Mouse (Mus musculus): ENCODE results near the gene Mettl8. TPM values are rescaled to one million over a fixed set of nuclear protein-coding genes. Genes with fewer than 3 reads are reported as not detected.

The Mettl8 gene
- total RNA-seq, 2 experiments from 2014 or later = 11.0 to 13.3 TPM

DNA sequence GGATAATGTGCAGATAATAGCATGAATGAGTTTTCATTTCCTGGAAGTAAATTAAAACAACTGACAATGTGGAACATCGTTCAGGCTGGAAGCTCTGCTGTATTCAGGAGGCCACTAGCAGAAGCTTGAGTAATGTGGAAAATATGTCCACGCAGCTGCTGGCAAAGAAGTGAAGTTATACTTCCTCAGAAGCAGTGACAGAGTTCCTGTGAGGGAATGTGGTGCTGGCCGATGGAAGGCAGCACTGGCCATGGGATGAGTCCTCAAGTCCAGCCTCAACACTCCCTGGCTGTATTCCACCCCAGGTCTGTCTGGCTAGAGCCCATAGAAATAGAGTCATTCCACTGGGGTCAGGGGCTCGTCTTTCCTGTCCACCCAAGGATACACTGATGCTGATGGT lies 65.2 kb downstream of the Mettl8 start:
- DNase-seq (ENCODE audit: low spot score in 2 of 2) = no peak

DNA sequence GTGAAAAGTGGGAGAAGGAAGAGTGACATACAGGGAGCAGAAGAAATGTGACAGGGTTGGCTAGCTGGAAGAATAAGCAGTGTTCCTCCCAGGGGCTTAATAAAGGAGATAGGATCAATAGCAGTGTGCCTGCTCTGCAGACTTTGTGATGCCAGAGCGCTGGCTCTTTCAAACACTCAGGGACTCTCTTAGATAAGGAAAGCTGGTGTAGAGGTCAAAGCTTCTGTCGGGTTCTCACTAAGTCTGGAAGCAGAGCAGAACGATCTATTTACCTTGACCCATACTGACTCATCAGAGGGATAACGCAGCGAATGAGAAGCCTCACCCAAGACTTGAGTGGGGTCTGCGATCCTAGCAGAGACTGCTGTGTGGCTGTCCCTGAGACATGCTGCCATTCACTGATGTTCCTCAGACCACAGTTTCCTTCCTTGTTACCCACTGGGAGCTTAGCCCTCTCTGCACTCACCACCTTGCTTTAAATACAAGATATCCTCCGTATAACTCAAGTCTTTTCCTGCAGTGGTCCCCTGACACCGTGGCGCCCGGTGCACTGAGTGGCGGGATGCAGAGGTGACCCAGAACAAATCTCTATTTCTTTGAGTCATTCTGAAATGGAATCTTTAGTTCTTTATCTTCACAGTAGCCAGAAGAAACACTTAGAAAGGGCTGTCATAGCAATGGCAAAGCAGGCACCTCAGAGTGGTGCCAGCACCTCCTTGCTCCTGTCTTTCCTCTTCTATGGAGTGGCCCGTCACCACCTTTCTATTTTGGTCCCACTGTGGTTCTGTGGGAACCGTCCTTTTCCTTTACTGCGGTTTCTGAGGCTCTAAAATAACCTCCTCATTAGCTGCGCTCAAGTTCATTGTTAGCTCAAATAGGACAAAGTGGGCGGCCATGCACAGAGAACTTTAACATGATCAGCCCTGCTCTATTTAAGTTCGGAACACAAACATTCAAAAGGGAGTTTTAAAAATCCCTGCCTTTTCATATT lies 65.9 kb downstream of the Mettl8 start:
- no peak for DNase-seq (ENCODE audit: low spot score in 2 of 2)

DNA sequence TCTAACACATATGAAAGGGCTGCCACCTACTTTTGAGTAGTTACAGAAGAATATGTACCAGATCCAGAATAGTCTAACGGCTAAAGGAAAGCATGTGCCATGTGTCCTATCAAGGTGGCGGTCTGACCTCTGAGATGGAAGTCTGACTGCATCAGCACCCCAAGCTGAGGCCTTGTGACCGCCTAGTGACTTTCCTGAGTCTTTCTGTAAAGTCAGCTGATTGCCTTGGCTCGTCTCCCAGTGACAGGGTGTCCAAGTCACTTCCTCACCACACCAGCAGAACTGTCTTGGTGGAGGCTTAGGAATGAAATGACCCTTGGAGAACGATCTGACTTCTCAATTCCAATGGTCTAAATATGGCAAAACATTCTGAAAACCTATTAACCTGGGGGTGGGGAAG lies 77.1 kb downstream of the Mettl8 start:
- peak in 1 of 2 experiments; percentile 29 for DNase-seq (ENCODE audit: low spot score in 2 of 2)

DNA sequence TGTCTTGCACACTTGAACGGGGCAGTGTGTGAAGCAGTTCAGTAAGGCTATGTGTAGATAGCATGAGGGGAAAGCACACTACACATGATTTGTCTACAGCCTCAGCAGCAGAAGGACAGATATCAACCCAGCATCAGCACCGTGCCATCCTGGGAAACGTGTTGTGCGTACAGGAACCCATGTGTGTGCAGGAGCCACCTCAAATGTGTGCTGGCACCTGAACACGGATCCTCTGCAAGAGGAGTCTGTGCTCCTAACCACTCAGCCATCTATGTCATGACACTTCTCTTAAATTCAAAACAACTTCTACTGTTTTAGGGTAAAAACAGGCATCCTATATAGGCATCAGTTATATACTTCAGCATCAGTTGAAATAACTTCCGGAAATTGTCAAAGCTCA lies 80.6 kb downstream of the Mettl8 start:
- no peak for DNase-seq (ENCODE audit: low spot score in 2 of 2)

DNA sequence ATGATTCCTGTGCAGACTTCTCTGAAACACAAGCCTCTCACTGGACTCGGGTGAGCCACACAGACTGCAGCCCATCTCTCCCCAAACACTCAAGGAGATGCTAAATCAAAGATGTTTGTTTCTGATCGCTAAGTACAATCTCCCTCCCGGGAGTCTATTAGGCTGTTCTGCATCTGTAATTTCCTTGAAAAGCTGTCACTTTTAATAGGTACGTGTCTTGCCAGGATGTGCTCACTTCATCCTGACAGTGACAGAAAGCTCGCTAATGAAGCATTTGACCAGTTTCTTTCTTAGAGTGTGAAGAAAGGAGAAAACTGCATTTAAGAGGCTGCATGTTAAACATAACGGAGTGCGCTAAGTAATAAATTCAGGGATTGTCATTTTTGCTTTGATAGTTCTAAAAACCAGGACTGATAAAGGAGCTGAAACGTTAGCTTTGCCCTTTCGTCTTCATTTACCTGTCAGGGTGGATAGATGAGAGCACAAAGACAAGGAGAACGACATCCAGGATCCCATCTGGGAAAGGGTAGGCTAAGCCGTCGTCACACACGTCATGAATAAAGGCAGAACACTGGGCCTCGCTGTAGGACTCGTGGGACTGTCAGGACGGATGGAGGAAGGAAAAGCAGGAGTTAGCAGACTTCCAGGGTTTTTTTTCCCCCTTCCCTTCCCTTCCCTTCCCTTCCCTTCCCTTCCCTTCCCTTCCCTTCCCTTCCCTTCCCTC lies 82.4 kb downstream of the Mettl8 start:
- DNase-seq (ENCODE audit: low spot score in 2 of 2) = no peak

DNA sequence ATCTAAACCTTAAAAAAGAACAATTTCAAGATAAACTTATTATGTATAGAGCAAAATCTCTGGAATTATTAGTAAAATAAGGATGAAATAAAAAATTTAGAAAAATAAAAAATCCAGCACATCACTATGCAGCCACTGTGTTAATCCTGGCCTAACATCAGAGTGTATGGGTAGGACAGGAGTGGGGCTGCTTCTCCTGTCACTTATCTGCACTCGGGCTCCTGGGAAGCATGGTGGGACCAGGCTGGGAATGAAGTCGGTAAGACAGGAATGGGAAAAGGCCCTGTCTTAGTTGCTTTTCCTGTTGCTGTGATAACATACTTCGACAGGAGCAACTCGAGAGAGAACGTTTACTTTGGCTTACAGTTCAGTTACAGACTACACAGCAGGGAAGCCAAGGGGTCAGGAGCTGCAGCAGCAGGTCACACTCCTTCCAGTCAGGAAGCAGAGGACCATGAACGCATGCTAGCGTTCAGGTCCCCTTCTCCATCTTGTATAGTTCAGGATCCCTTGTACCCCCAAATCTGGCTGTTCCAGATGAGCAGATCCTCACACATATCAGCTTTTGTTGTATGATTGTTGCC lies 85.1 kb downstream of the Mettl8 start:
- no peak for DNase-seq (ENCODE audit: low spot score in 2 of 2)

DNA sequence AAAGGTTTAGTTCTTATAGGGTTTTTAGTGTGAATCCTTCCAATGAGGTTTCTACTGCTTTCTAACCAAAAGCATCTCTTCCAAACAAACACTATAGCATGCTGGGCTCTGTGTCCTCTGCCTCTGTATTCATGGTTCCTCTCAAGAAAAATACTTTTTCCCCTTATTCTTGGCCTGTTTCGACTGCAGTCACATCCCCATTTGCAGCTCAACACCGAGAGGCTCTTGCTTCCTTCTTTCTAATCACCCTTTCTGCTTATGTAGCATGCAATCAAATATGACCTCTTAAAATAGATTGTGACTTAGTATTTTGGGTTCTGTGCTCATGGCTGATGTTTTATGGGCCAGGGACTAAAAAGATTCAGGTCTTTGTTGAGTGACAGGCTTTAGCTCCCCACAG lies 87.1 kb downstream of the Mettl8 start:
- no peak for DNase-seq (ENCODE audit: low spot score in 2 of 2)

DNA sequence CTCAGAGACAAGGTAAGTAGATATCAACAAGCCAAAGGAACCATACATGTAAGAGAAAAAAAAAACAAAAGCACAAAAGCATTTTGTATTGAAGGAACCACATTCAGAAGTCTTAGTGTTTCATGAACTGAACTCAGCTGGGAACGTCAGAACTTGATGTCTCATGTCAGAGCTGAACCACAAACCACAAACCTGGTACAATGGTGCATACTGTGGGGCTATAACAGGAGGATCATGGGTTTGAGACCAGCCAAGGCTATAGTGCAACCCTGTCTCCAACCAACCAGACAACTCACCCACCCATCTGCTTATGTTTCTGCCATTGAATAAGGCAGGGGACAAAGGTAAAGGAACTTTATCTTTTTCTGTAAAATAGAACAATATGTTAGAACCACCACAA lies 88.2 kb downstream of the Mettl8 start:
- DNase-seq (ENCODE audit: low spot score in 2 of 2) = no peak

DNA sequence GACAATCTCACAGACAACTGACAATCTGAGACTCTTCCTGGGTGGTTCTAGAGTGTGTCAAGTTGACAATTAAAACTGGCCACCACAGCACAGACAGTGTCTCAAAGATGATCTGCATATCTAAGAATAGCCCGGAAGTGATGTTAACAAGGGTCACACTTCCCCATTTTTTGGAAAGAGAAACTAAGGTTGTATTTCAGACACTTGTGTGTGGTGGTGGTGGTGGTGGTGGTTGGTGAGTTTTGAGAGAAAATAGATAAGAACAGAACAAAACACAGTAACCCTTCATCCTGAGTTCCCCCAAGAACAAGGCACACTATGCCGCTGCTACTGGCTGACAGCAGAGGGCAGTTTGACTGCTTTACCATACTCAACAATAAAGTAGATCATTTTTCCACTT lies 90.6 kb downstream of the Mettl8 start:
- no peak for DNase-seq (ENCODE audit: low spot score in 2 of 2)

DNA sequence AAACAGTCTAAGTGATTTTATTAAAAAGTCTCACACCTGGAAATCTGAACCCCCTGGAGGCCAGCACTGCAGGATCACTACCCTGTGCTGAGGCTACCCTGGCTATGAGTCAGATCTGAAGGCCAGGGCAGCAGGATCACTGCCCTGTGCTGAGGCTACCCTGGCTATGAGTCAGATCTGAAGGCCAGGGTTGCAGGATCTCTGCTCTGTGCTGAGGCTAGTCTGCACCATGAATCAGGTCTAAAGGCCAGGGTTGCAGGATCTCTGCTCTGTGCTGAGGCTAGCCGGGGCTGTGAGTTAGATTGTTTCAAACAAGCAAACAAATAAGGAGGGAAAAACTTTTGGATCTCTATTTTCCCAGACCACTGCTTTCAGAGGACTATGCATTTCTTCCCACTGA lies 92.5 kb downstream of the Mettl8 start:
- peak in 1 of 2 experiments; percentile 24 for DNase-seq (ENCODE audit: low spot score in 2 of 2)

DNA sequence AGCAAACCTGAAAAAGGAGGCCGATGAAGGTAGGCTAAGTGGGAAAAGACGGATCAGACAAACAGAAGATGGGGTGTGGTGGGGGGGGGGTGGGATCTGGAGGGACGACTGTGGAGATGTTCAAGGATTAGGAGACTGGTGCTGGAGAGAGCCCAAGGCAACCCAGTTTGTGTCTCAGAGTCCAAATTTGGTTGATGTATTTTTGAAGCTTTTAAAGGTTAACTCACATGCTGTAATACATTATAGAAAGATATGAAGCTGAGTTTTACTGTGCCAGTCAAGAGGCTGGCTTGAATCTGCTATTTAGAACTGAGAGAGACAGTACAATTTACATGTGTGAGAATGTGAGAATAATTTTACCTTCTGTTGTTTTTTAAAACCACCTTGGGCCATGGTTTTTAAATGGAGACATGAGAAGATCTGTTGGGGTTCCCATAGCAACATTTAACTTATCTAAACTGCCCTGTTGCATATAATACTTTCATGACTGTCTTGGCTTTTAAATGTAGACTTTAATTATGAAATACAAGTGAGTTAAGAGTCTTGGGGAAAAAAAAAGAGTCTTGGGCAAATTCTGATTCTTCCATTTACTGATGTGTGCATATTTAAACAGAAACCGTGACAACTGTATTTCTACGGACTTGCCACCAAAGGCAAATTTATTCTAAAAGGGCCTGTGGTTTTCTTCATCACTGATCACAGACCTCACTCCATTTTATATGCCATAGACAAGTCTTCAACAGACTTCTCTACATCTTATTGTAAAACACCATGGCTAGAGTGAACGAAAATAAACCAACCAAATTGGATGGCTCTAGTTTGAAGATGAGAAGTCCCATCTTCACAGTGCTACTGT lies 94.1 kb downstream of the Mettl8 start:
- no peak for DNase-seq (ENCODE audit: low spot score in 2 of 2)

DNA sequence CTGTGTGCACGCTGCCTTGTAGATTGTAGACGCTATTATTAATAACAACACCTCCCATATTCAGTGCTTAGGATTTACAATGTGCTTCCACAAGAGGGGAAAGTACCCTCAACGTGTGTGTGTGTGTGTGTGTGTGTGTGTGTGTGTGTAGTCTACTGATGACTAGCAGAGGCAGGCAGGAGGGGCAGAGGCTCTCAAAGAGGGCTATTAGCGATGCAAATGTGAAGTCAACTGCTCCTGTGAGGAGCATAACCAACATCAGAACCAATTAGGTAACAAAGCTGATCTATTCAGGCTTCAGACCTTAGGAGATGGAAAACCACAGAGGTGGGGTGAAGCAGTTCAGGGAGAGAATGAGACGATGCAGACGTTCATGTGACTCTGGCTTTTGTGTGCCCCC lies 95.3 kb downstream of the Mettl8 start:
- no peak for DNase-seq (ENCODE audit: low spot score in 2 of 2)

DNA sequence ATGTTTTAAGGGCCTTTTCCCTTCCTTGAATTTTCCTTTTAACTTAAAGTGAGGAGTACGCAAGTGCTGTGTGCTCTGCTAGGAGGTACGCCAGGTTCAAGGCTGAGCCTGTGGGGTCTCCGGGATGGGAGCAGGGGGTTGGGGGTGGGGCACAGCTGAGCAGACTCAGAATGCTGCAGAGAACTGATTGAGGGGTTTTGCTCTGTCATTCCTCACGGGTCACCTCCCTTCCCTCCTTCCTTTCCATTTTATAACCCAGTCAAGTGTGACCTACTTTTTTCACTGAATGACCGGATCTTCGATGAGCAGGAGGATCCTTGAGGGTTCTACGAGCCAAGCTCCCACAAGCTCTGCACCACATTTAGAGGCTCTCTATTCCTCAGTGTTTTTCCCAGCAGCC lies 96.0 kb downstream of the Mettl8 start:
- no peak for DNase-seq (ENCODE audit: low spot score in 2 of 2)

DNA sequence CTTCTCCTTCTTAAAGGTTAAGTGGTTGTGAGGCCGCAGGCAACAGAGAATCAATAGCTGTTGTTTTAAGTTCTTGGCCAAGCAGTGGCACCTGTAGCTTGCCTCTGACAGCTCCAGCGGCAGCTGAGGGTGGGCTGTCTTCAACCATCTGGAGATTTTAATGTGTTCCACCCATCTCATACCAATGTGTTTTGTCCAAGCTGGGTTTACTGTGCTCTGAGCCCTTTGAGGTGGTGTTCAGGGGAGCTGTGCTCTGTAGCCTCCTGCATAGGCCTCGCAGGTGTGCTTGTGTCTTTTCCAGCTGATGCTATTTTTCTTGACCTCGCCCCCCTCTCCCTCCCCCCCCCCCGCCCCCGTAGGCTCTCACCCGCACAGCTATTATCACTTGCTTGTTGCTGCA lies 96.8 kb downstream of the Mettl8 start:
- no peak for DNase-seq (ENCODE audit: low spot score in 2 of 2)

DNA sequence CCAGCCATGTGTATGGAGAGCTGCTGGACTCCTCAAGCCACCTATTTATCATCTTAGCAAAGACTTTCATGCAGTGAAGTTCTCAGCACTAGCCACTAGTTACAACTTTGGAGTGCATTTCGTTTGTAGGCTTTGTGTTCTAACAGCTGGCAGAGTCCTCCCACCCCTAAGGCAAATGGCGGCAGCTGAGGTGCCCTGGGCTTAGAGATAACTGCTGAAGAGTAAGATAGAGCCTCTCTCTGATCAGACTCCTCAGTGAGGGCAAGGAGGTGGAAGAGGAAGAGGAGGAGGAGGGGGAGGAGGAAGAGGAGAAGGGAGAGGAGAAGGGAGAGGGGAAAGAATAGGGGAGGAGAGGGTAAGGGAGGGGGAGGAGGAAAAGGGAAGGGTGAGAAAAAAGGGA lies 101.8 kb downstream of the Mettl8 start:
- DNase-seq (ENCODE audit: low spot score in 2 of 2) = no peak

DNA sequence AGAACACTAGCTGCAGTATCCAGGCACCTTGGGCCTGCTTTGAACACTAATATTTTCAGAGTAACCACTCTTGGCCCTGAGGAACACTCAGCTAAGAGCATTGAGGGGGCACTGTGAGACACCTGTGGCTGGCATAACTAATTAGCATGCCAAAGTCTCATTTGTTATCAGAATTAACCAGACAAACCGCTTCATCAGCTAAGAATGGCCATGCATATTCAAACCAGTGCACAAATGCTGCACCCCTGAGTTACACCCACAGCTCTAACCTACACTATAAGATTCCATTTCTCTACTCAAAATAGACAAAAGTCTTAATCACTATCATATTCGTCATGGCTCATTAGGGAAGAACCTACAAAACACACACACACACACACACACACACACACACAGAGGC lies 103.4 kb downstream of the Mettl8 start:
- DNase-seq (ENCODE audit: low spot score in 2 of 2) = no peak

DNA sequence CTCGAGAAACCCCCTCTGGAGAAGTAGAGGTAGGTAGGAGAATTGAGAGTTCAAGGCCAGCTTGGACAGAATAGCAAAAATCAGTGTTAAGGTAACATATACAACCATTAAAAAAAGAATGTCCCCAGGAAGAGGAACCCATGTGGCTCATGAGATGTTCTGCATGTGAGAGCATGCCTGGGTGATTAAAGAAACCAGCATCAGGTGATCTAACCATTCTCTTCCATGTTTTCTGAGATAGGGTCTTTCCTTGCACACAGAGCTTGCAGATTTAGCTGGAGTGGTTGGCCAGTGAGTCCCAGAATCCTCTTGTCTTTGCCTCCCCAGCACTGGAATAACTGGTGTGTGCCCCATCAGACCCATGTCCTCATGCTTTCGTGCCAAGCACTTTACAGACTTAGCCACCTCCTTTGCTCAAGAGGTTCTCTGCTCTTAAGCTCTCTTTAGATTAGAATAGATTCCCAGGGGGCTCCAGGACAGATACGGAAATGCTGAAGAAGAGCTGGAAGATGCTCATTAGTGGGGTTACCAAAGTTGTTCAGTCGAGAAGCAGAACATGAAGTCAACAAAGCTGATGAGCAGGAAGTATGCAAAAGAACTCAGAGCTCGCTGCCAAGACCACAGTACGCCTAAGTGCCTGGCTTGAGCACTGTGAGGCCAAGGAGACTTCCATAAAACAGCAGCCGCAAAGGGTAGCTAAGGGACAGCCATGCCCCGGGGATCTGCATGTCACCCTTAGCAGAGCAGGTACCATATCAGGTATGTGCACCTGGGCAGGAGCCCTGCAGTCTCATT lies 110.7 kb downstream of the Mettl8 start:
- no peak for DNase-seq (ENCODE audit: low spot score in 2 of 2)

DNA sequence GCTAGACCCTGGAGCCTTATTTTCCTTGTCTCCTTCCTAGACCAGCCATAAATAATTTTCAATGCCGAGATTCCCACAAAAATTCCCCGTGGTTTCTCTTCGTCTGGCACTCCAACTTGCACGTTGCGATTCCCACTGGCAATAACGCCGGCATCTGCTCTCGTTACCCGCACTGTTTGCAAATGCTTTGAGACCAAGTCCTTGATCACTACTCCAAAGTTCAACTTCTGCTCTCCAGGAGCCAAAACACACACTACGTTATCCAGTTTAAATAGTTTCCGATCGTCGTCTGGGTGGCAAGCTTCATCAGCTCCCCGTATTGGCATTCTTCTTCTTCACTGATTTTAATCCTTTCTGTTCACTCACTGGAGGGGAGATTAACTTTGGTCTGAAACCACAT lies 114.6 kb downstream of the Mettl8 start:
- no peak for DNase-seq (ENCODE audit: low spot score in 2 of 2)

DNA sequence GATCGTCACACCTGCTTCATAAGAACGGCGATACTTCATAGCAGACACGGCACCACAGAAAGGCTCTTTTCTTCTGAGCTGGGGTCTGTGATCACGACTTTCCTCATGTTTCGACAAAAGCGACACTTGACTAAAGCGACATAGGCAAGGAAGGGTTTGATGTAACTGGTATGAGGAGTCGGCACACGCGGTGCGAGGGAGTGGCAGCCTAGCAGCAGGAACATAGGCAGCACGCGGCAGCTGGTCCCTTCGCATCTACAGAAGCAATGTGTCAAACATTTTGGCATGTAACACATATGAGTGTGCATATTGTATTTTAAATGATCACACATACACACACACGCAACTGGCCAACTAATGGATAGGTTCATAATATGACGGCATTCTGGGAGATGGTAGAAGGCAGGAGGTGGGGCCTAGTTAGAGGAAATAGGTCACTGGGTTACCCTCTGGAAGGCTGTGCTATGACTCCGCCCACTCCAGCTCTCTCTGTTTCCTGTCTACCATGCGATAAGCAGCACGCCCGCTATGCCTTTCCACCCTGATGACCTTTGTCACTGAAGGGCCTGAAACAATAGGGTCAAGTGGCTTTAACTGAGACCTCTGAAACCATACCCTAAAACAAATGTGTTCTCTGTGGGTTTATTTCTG lies 116.4 kb downstream of the Mettl8 start:
- DNase-seq (ENCODE audit: low spot score in 2 of 2) = no peak

DNA sequence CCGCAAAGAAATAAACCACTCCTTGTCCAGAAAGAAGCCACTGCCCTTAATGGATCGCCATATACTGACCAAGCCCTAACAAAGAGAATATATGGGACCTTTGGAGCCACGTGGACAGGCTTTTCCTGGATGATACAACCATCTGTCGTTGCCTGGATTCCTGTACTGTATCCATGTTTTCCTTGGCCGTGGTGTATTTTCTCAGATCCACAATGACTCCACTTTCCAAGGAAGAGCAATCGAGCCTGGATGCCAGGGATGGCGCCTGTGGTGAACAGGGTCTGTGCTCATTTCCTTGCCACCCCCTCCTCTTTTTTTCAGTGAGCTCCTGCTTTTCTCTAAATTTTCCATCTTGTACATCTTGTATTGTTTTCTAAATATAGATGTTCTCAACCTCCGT lies 120.6 kb downstream of the Mettl8 start:
- no peak for DNase-seq (ENCODE audit: low spot score in 2 of 2)
